Mouse (Mus musculus): Measurements from ENCODE around the gene Cluh.

Gene Cluh

GRCm38 (mm10) chr11:74648676-74649075 is 619 bp upstream of the Cluh start:
- no peak for DNase-seq

GRCm38 (mm10) chr11:74649647-74650551 is 604 bp downstream of the Cluh start:
- peak; percentile 65 for DNase-seq

DNA sequence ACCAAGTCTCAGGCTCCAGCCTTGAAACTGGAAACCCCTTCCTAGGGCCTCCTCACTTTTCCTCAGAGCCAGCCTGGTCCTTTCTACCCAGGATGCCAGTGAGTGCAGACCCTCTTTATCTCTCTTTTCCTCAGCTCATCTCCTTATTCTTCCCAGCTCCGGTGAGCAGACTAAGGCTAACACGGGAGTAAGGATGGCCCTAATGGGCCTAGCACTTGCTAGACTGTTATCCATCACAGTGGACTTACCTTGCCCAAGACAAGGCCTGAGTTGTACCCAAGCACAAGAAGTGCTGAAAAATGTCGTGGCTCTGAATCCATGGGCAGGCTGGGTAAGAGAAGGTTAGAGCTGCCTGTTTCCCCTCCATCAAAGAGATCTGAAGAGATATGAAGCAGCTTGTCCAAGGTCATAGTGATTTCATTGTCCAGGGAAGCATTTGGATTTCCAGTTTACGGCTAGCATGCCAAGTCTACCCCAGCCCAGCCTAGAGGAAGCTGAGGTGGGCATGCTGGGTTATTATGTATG is 1.3 kb downstream of the Cluh start:
- no peak for DNase-seq

- DNase-seq, result no peak
Measured at GRCm38 (mm10) chr11:74652791-74653191, 3.5 kb downstream of the Cluh start.

DNA sequence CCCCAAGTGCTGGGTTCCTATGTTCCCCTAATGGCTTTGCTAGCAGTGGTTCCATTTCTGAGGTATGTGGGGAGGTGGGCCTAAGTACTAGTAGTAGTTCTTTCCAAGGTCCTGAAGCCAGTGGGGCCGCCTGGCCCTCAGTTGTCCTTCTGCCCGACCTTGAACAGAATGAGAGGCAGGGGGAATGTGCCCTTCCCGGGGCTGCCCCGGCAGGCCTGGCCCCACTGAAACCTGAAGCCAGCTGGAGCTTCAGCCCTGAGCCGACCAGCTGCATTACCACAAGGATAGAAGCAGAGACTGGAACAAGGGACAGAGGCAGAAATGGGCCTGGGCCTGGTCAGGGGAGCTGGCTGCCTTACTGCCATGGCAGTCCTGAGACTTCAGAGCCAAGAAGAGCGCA is 4.1 kb downstream of the Cluh start:
- no peak for DNase-seq

DNA sequence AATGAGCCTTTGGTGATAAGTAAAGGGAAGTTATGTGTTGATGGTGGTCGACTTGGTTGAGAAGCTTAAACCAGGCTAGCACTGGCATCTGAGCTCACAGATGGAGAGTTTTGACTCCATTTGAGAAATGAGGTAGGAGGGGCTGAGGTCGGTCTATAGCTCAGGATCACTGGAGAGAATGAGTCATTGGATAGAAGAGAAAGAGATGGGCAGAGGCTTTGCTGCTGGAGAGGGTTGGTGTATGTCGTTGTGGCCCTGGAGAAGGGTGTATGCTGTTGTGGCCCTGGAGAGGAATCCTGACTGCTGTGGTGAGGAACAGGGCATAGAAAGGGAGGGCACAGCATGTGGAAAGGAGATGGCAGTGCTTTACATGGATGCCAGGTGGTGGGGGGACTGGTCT is 6.6 kb downstream of the Cluh start:
- DNase-seq, result no peak

- DNase-seq, result no peak
Measured at GRCm38 (mm10) chr11:74660336-74660735, 11.0 kb downstream of the Cluh start.

DNA sequence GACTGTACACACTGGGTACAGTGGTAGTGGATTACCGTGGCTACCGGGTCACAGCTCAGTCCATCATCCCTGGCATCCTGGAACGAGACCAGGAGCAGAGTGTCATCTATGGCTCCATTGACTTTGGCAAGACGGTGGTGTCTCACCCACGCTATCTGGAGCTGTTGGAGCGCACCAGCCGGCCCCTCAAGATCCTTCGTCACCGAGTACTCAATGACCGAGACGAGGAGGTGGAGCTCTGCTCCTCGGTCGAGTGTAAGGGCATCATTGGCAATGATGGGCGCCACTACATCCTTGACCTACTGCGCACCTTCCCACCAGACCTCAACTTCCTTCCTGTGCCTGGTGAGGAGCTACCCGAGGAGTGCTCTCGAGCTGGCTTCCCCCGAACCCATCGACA is 12.3 kb downstream of the Cluh start:
- DNase-seq, result no peak

DNA sequence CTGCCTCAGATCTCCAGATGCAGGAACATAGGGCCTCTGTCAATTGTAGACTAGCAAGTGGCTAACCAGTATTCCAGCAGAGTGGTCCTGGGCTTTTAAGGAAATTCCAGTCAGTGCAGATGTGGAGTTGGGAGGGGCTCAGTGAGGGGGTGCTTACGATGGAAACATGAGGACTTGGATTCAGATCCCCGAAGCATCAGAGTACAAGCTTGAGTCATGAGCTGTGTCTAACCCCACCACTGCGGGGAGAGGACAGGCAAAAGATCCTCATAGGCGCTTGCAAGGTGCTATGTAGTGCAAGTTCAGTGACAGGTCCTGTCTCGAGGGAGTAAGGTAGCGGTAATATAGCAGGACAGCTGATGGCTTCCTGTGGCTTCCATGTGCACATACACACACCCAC is 12.9 kb downstream of the Cluh start:
- DNase-seq, result no peak

GRCm38 (mm10) chr11:74664279-74664678 is 15.0 kb downstream of the Cluh start:
- DNase-seq, result no peak

GRCm38 (mm10) chr11:74664906-74665305 is 15.6 kb downstream of the Cluh start:
- DNase-seq, result no peak

GRCm38 (mm10) chr11:74665631-74666283 is 16.5 kb downstream of the Cluh start:
- no peak for DNase-seq

DNA sequence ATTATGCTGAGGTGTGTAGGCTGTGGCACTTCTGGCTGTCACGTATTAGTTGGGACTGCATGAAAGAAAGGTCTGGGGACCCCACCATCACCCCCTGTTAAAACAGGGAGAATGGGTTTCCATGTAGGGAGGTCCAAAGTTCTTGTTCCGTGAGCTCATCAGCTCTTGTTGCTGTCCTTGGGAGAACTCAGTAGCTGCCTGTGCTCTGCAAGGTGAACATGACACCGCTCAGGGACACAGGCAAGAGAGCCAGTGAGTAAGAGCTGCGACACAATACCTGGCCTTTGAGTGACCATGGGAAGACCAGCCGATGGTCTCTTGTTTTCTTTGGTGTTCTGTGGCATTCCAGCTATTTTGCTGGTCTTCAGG is 17.0 kb downstream of the Cluh start:
- no peak for DNase-seq

DNA sequence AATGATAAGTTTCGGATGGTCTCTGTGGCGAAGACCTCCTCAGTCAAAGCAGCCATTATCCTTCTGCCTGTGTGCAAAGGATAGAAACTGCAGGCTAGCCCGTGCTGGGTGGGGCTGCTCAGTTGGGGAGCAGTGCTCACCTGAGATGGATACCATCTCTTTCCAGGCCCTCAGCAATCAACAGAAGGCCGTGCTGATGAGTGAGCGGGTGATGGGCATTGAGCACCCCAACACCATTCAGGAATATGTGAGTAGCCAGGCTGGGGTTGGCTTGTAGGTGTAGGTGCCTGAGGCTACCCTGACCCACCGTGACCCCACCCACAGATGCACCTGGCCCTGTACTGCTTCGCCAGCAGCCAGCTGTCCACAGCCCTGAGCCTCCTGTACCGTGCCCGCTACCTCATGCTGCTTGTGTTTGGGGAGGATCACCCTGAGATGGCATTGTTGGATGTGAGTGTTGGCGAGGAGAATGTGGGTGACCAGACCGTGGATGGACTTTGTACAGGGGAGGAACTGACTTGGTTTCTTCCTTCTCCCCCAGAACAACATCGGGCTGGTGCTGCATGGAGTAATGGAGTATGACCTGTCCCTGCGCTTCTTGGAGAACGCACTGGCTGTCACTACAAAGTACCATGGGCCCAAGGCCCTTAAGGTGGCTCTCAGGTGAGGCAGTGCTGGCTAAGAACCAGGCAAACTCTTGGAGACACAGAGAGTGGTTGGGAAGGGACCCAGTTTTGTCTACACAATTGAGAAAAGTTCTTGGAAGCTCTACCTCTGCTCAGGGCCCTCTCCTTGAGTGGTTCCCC is 17.7 kb downstream of the Cluh start:
- DNase-seq, result no peak

- DNase-seq, result no peak
Measured at GRCm38 (mm10) chr11:74667582-74668010, 18.3 kb downstream of the Cluh start.

DNA sequence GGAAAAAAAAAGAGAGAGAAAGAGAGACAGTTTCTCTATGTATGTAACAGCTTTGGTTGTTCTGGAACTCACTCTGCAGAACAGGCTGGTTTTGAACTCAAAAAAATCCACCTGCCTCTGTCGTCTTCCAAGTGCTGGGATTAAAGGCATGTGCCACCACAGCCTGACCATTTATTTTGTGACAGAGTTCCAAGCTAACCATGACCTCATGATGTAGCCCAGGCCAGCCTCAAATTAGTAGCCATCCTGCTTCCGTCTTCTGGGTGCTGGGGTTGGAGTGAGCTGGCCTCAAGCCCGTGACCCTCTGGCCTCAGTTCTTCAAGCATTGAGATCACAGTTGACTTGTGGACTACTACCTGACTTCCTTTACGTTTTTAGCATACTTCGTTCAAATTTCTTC is 19.2 kb downstream of the Cluh start:
- DNase-seq, result no peak

DNA sequence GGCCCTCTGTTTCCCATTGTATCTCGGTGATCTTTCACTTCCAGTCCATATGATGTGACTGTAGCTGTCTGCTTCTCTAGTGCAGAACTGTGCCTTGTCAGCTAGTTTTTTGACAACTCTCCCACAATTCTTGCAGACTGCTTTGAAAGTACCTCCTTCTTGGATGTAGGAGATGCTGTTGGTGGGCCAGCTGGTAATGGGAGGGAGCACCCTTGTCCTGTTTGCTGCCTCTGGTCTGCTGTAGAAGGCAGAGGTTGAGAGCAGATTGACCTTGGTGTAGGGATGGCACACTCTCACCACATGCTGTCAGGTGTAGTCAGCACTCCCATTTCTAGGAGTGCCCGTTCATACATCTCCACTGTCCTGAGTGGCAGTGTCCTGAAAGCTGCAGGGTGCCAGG is 19.7 kb downstream of the Cluh start:
- DNase-seq, result no peak

- no peak for DNase-seq
Measured at GRCm38 (mm10) chr11:74670151-74670550, 20.9 kb downstream of the Cluh start.

GRCm38 (mm10) chr11:74671013-74671412 is 21.7 kb downstream of the Cluh start:
- DNase-seq, result no peak

DNA sequence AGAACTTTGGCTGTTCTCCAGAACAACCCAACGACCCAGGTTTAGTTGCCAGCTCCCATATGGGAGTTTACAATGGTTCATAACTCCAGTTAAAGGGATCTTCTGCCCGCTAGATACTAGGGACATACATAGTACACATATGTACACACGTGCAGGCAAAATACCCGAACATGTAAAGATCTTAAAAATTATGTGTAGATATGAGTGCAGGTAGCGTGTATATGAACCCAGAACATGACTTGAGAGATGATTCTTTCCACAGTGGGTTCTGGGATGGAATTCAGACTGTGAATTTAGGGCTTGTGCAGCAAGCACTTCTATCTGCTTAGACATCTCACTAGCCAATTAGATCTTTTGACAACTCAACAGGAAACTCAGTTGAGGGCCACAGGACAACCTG is 22.5 kb downstream of the Cluh start:
- DNase-seq, result no peak

- DNase-seq, result no peak
Measured at GRCm38 (mm10) chr11:74672901-74673513, 23.7 kb downstream of the Cluh start.

DNA sequence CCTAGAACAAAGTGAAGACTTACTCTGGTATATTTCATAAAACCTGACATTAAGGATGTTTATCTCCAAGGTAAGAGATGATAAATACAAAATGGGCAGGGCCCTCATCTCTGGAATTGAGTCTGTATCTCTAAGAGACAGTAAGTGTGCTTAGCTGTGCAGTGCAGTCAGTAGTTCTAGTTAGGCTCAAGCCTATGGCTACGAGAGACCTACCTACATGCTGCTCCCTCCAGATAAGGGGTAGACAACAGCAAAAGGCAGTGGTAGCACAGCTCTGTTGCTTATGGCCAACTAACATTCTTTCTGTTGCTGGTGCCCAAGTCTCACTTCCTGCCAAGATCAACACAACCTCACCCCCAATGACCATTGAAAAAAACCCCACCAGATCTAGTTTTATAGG is 24.3 kb downstream of the Cluh start:
- DNase-seq, result peak; percentile 36

DNA sequence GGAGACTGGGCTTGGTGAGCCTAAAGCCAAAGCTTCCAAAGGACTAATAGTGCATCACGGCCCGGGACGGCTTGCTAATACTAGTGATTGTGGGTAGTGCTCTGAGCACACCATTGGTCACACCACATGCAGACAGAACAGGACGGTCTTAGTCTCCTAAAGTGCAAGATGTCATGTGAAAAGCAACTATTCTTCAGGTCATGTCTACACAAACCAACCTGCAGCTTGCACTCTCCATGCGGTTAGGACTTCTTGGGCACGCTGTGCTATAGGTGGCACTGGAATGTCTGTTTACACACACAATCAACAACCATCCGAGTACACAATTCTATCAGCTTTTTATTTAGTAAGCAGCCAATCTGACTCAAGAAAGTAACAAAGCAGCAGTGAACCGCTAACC is 25.4 kb downstream of the Cluh start:
- no peak for DNase-seq

All from liver (tissue).